Mouse (Mus musculus): ENCODE results near the gene Hjurp.

Hjurp gene

DNA sequence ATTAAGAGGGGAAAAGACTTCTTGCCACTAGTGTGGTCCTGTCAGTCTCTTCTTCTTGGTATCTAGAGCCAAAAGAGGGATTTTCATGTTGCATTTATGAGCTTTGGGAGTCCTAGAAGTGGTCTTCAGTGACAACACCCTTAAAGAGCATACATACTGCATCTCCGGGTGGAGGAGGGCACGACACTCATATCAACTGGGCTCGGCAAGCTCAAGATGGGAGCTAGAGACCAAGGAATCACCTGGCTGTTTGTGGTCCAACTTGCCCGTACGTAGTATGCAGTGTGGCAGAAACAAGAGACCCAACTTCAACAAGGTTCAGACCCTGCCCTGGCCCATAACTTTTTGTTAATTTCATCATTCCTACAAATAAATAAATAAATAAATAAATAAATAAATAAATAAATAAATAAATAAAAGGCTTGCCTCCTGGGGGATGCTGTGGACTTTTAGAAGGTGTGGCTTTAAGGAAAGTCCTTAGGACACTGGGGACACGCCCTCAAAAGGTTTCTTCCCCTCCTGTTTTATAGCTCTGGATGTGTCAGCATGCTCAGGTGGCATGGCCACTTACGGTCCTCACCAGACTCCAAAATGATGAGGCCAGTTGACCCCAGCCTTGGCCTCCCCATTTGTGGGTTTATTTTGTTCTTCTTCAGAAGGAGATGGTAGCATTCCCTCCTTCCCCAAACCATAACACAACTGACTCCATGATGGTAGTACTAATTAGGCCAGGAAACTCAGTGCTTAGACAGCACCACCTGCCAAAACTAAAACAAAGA lies 20.2 kb upstream of the Hjurp start:
- no peak for DNase-seq (ENCODE audit: low read depth)

GRCm38 (mm10) chr1:88296171-88296920 lies 18.9 kb upstream of the Hjurp start:
- no peak for DNase-seq (ENCODE audit: low read depth)

- DNase-seq (ENCODE audit: low read depth): no peak
Observed at GRCm38 (mm10) chr1:88294650-88295049, 17.2 kb upstream of the Hjurp start.

GRCm38 (mm10) chr1:88292057-88292456 lies 14.6 kb upstream of the Hjurp start:
- DNase-seq (ENCODE audit: low read depth): no peak

GRCm38 (mm10) chr1:88291409-88292005 lies 14.1 kb upstream of the Hjurp start:
- no peak for DNase-seq (ENCODE audit: low read depth)

GRCm38 (mm10) chr1:88290511-88290910 lies 13.1 kb upstream of the Hjurp start:
- no peak for DNase-seq (ENCODE audit: low read depth)

GRCm38 (mm10) chr1:88289917-88290316 lies 12.5 kb upstream of the Hjurp start:
- DNase-seq (ENCODE audit: low read depth): peak; percentile 87

- no peak for DNase-seq (ENCODE audit: low read depth)
Observed at GRCm38 (mm10) chr1:88289152-88289551, 11.7 kb upstream of the Hjurp start.

GRCm38 (mm10) chr1:88288789-88289127 lies 11.3 kb upstream of the Hjurp start:
- DNase-seq (ENCODE audit: low read depth): no peak

DNA sequence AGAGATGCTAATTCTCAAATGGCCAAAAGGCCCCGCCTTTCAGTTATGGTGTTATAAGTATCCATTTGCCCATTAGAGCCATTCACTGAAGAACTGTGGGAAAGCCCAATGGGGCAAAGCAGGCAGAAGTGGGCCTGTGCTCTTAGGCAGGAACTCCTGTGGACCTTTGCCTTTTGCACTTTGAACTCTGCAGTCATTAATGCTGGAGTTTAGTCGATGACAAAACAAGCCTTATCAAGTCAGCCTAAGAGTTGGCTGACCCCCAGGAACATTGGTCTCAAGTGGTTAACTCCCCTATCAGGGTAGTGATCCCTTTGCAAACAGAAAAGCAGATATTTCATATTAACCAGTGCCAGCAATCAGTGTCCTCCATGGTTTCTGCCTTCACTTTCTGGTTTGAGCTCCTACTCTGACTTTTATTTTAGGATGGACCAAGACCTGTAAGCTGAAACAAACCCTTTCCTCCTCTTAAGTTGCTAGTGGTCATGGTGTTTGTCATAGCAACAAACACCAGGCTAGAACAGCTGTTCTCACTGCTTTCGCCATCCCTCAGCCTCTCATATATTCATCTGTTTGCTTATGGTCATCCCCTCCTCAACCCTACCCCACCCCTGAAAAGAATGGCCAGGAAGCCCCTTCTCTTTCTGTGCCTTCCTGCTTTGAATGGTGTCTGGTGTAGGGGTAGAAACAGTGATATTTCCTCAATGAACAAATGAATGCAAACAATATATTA lies 10.8 kb upstream of the Hjurp start:
- no peak for DNase-seq (ENCODE audit: low read depth)

DNA sequence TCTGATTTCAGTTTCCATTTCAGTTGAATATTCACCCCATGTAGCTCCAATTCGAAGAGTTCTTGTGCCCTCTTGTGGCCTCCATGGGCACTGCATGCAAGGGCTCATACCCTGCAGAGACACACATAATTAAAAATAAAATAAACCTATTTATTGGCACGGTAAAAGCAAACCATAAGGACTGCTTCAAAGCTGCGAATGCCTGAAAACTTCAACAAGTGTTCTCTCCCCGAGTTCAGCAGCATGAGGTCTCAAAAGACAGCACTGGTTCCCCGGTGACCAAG lies 10.2 kb upstream of the Hjurp start:
- peak; percentile 95 for DNase-seq (ENCODE audit: low read depth)

DNA sequence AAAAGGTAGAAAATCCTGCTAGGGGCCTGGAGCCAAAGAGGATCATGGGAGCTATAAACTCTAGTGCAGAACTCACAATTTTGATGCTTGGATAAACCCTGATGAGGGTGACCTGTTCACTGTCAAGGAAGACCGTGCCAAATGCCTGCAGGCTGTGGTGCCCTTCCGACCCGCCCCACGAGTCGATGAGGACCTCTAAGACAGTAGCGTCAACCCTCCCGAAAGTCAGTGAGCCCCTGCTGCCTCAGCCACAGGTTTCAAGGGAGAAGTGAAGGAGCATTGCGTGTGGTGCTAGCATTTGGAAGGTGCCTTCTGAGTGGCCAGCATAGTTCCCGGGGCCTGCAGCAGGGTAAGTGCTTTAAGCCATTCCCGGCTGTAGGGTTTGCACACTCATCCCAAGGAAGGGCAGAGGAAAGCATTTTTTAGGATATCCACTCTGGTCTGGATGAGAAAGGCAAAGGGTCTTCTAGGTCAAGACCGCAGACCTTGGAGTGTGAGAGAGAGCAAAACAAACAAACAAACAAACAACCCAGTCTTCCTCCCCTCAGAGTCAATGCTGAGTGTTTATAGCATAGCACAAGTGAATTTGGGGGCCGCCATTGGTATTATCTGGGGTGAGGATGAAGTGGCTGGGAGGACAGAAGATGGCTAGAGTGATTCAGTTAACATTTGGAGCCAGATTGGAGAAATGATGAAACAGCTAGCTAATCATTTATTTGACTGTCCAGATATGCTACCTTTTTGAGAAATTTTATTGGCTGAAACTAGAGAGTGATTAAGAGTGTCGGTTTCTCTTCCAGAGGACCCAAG lies 9.7 kb upstream of the Hjurp start:
- no peak for DNase-seq (ENCODE audit: low read depth)

GRCm38 (mm10) chr1:88286136-88286845 lies 8.9 kb upstream of the Hjurp start:
- DNase-seq (ENCODE audit: low read depth): no peak

DNA sequence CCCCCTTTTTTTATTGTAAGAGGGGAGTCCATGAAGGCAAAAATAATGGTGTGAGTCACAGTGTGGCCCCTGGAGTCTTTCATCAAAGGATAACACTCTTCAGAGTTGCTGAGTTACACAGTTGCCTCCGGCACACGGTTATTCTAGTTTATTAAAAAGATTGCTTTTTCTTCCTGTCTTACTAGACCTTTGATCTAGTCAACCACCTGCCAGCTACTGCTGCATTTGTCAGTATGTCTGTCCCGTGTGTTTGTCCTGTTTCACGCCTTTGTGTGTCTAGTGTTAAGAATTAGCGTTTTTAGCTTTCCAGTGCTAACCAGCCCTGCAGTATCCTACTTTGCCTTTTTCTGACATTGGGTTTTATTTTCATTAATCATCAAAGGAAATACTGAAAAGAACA lies 8.2 kb upstream of the Hjurp start:
- no peak for DNase-seq (ENCODE audit: low read depth)

GRCm38 (mm10) chr1:88284946-88285320 lies 7.5 kb upstream of the Hjurp start:
- peak; percentile 70 for DNase-seq (ENCODE audit: low read depth)

DNA sequence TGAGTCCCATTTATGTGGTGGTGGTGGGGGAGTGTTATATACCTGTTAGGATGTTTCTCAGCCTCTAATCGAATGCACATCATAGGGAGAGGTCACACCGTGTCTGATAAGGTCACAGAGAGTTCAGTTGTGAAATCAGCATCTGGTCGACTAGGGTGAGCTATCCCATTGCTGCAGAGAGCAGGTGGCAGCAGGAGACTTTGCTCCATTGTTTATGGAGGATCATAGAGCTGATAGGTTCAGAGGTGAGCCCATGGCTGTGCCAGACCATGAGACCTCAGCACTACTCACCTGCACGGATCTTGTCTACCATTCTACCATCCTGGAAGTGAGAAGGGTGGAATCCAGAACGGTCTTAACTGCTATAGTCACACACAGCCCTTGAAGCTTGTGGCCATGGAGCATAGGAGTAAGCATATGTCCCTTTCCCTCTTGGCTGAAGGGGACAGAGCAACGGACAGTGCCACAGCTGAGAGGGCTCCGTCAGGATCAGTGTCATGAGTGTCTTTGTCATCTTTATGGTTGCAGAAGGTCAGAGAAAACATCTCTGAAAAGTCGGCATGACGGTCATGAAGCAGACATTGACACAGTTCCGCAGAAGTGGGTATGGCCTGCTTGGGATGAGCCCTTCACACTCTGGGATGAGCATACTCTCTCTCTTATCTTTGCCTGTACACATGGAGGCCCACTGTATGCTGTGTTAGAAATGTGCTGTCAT lies 7.0 kb upstream of the Hjurp start:
- DNase-seq (ENCODE audit: low read depth): no peak

DNA sequence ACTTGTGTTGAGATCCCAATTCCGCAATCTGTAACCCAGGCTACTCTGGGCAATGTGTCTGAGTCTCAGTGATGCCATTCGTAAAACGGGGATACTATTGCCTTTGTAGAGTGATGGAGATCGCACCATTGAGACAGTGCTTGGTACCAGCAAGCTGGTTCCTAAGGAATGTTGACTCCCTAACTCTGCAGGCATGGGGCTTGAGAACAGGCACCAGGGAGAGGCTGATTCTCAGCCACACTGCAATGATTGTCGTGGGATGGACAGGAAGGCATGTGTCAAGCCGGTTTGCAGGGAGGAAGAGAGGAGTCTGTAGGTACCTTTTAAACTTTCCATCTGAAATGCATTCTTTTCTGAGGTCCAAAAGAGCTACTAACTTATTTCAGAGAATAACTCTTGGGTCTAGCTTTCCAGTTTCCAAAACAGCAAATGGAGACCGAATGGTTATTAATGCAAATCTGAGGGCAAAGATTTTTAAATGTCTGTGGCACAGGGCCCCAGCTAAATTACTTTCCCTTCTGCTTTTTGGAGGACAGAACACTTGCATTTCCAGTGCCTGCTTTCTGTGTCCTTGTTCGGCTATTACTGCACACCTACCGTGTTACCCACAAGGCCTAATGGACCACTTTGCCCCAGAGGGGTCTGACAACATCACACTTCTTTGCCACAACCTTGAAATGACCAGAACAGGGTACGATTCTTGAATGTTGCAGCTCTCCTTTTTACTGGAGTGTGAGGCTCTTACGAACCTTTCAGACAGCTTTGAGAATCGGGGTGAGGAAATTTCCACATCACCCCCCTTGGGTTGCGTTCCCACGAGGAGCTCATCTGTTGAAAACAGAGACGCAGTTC lies 6.2 kb upstream of the Hjurp start:
- no peak for DNase-seq (ENCODE audit: low read depth)

DNA sequence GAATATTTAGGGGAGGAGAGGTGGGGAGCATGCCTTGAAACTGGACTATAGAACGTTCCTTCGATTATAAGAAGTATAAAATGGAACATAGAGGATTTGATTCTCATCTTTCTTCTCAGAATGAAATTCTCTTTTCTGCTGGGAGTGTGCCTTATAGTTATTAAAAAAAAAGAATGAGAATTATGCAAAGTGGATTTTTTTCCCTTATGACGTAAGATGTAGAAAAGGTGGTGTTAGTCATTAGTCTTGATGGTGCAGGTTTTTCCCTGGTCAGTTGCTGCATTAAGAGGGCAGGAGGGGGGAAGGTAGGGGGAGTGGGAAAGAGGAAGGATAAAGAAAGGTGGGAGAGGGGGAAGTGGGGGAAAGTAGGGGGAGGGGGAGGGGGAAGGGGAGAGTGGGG lies 4.9 kb upstream of the Hjurp start:
- no peak for DNase-seq (ENCODE audit: low read depth)

DNA sequence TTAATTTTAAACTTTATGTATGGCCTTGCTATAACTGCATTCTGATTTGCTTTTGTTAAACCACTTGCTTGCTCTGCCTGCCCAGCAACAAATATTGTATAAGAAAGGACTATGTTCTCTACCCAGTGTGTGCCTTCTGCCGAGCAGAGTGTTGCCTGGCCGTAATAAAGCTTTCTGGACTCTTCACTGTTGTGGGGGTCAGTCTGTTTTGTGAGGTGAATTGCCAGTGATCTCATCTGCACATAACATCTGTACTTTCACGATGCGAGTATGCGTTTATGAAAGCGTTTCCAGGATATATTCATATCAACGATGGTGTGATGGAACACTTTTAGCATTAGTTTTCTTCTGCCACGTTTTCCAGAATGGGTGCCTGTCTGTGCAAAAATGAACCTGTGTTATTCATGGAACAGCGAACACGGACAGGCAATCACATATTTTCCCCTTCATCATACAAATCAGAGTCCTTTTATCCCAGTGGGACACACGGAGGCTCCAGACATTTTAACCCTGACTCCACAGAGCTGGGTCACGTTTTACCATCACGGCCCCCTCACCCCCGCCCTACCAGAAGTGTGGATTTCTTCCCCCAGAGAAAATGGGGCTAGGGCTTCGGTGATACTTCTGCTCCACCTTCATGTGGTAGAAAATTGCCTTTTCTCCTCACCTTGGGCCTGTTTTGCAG lies 2.7 kb upstream of the Hjurp start:
- DNase-seq (ENCODE audit: low read depth): no peak

Measured in NIH3T3 (cell line).